Mouse (Mus musculus): ENCODE data around the gene Hs1bp3.
A peak's percentile ranks its signal among the peaks of the same experiment; 100 is the strongest.

Hs1bp3 gene

GRCm38 (mm10) chr12:8362400-8362799 is 49.2 kb downstream of the Hs1bp3 start:
- DNase-seq (ENCODE audit: low read depth, low spot score), result no peak

GRCm38 (mm10) chr12:8364321-8364838 is 51.1 kb downstream of the Hs1bp3 start:
- peak; percentile 69 for DNase-seq (ENCODE audit: low read depth, low spot score)

GRCm38 (mm10) chr12:8365336-8365735 is 52.1 kb downstream of the Hs1bp3 start:
- DNase-seq (ENCODE audit: low read depth, low spot score), result no peak

GRCm38 (mm10) chr12:8365905-8366576 is 52.8 kb downstream of the Hs1bp3 start:
- no peak for DNase-seq (ENCODE audit: low read depth, low spot score)

- DNase-seq (ENCODE audit: low read depth, low spot score), result no peak
Measured at GRCm38 (mm10) chr12:8366688-8367087, 53.5 kb downstream of the Hs1bp3 start.

- no peak for DNase-seq (ENCODE audit: low read depth, low spot score)
Measured at GRCm38 (mm10) chr12:8371746-8372510, 58.7 kb downstream of the Hs1bp3 start.

GRCm38 (mm10) chr12:8372511-8373180 is 59.4 kb downstream of the Hs1bp3 start:
- no peak for DNase-seq (ENCODE audit: low read depth, low spot score)

- DNase-seq (ENCODE audit: low read depth, low spot score), result no peak
Measured at GRCm38 (mm10) chr12:8373741-8374140, 60.5 kb downstream of the Hs1bp3 start.

GRCm38 (mm10) chr12:8377169-8377568 is 63.9 kb downstream of the Hs1bp3 start:
- no peak for DNase-seq (ENCODE audit: low read depth, low spot score)

- DNase-seq (ENCODE audit: low read depth, low spot score), result no peak
Measured at GRCm38 (mm10) chr12:8377955-8378620, 64.9 kb downstream of the Hs1bp3 start.

GRCm38 (mm10) chr12:8379795-8380521 is 66.7 kb downstream of the Hs1bp3 start:
- no peak for DNase-seq (ENCODE audit: low read depth, low spot score)

- DNase-seq (ENCODE audit: low read depth, low spot score), result no peak
Measured at GRCm38 (mm10) chr12:8380944-8381343, 67.7 kb downstream of the Hs1bp3 start.

GRCm38 (mm10) chr12:8381940-8382339 is 68.7 kb downstream of the Hs1bp3 start:
- DNase-seq (ENCODE audit: low read depth, low spot score), result no peak

GRCm38 (mm10) chr12:8383822-8384221 is 70.6 kb downstream of the Hs1bp3 start:
- no peak for DNase-seq (ENCODE audit: low read depth, low spot score)

- no peak for DNase-seq (ENCODE audit: low read depth, low spot score)
Measured at GRCm38 (mm10) chr12:8386451-8387011, 73.3 kb downstream of the Hs1bp3 start.

- no peak for DNase-seq (ENCODE audit: low read depth, low spot score)
Measured at GRCm38 (mm10) chr12:8387281-8387680, 74.0 kb downstream of the Hs1bp3 start.

- no peak for DNase-seq (ENCODE audit: low read depth, low spot score)
Measured at GRCm38 (mm10) chr12:8388529-8389414, 75.5 kb downstream of the Hs1bp3 start.

GRCm38 (mm10) chr12:8393226-8393625 is 80.0 kb downstream of the Hs1bp3 start:
- DNase-seq (ENCODE audit: low read depth, low spot score), result no peak

Measured in forelimb bud, embryonic 11.5 days (tissue).